Mouse (Mus musculus): ENCODE measurements around the gene Lin52.

Lin52 gene

DNA sequence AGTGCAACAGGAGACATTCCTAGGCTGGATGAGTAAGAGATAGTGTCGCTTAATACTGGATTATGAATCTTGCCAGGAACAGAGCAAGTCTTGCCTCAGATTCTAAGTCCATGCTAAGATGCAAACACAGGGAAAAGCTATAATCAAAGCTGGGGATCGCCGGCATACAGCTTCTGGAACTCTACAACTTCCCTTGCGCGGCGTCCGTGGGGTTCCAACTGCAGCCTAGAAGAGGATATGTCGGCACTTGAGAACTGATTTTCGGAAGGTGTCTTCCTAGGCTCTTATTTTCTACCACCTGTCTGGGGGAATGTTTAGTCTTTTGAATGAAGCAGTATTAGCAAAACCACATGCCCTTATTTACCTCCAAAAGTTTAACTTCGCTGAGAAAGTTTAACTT is 1.3 kb upstream of the Lin52 start:
- TF ChIP-seq GATA4 (IDR thresholded peaks at IDR 0.05; ENCODE audit: insufficient replicate concordance, low read length): no peak

DNA sequence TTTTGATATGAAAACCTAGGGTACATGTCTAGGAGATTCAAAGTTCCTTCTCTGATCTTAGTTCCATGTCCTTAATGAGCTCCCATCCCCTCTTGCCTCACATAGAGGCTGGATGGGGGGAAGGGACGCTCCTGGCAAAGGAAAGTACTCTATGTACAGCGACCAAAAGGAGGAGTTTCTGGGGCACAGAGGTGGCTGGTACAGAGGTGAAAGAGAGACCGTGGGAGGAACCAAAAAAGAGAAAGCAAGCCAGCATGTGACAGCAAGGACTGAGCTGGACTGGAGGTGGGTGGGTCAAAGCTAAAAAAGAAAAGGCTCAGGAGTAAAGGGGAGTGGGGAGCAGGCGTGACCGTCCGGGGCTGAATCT is 888 bp upstream of the Lin52 start:
- TF ChIP-seq GATA4 (IDR thresholded peaks at IDR 0.05; ENCODE audit: insufficient replicate concordance, low read length): no peak

DNA sequence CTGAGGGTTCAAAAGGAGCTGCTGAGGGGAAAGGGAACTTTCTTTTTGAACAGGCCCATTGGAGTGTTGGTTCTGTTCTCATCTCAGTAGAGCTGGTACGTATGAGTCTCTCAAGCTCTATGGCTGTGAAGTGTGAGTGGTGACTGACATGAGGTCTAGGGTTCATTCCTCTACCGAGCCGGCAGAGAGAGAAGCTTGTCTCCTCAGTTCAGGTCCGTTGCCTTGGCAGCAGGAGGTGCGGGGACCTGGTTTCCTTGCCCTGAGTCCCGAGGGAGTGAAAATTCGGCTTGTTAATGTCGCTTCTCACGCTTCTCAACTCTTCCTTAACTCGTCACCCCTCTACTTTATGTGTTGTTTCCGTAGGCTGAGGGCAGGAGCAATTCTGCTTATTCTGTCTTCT is 579 bp downstream of the Lin52 start:
- TF ChIP-seq GATA4 (IDR thresholded peaks at IDR 0.05; ENCODE audit: insufficient replicate concordance, low read length): no peak

DNA sequence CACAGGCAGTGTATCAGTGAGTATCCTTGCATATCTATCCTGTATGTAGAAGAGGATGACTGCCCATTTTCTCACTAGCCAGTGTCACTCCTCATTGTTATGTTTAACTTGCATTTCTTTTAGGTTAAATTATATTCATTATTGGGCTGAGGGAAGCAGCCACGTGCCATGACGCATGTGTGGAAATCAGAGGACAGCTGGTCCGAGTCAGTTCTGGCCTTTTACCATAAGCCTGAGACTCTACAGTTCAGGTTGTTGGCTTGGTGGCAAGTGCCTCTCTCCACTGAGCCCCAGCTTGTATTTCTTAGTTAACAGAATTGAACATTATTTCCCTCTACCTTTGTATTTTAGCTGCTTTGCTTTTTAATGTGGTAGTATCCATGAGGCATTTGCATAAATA is 5.7 kb downstream of the Lin52 start:
- TF ChIP-seq GATA4 (IDR thresholded peaks at IDR 0.05; ENCODE audit: insufficient replicate concordance, low read length): no peak

DNA sequence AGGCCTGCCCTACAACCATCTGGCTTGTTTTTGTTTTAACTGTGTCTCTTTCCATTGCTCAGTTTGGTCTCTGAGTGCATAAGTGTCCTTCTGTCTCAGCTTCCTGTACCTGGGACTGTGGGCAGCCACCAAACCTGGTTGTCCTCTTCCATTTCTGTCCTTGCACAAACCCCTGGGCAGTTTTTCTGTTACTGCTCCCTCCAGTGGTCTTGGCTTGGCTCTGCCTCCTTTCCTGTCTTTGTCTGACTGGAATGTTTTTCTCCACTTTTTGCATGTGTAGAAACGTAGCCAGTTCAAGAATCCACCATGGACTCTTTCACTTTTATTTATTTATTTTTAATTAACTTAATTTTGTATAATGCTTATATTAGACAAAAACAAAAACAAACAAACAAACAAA is 8.6 kb downstream of the Lin52 start:
- no peak for TF ChIP-seq GATA4 (IDR thresholded peaks at IDR 0.05; ENCODE audit: insufficient replicate concordance, low read length)

DNA sequence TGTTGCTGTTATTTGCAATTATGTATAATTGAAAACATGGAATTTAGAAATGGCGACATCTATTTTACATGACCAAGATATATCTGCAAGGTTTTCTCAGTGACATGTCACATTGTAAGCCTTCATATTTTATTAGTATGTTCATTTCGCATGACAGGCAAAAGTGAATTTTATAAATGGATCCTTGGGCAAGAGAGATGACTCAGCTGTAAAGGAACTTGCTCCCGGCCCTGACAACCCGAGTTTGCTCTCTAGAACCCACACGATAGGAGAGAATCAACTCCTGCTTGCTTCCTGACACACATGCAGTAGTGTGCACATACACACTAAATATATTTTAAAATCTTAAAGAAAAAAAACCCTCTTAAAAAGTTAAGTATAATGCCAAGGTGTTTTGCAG is 10.2 kb downstream of the Lin52 start:
- no peak for TF ChIP-seq GATA4 (IDR thresholded peaks at IDR 0.05; ENCODE audit: insufficient replicate concordance, low read length)

DNA sequence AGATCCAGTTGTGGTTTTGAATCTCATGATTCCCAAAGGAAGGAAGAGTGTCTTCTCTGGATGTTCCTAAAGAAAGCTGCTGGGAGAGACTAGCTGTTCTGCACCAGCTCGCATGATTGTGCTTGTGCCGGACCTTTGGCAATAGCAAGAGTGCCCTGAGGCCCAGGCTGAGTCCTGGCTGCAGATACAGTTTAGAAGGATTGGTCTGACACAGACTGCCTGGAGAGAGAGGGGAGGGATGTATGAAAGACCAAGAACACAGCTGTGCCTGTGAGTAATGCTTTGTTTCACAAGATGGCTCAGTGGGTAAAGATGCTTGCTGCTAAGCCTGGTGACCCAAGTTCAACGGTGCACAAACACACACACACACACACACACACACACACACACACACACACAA is 11.6 kb downstream of the Lin52 start:
- no peak for TF ChIP-seq GATA4 (IDR thresholded peaks at IDR 0.05; ENCODE audit: insufficient replicate concordance, low read length)

DNA sequence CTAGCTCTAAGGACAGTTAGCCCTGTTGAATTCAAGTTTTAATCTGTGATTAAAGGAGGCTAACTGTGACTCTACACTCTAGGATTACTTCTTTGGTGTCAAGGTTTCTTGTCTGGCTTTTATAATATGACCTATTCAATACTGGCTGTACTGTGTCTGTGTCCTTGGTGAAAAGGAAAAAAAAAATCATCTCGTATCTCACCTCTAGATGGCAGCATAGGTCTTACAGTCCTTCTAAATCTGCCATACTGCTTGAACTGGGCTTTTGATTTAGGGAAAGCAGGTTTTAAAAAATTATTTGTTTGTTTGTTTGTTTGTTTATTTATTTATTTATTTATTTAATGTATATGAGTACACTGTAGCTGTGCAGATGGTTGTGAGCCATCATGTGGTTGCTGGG is 17.5 kb downstream of the Lin52 start:
- TF ChIP-seq GATA4 (IDR thresholded peaks at IDR 0.05; ENCODE audit: insufficient replicate concordance, low read length): no peak

DNA sequence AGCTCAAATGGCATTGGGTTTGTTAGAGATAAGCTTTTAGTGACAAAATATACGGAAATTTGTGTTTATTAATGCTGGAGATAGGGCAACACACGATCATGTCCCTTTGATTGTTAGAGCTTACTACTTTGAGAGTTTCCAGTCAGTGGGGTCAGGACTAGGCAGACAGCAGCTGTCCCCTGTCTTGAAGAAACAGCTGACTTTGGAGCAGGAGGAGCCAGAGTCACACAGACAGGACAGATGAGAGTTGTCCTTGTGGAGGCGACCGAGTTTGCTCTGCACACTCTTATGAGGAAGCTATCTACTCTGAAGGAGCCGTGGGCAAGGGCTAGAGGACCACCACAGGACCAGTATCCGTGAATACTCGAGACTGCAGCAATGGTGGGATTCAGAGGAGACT is 27.7 kb downstream of the Lin52 start:
- TF ChIP-seq GATA4 (IDR thresholded peaks at IDR 0.05; ENCODE audit: insufficient replicate concordance, low read length): no peak

DNA sequence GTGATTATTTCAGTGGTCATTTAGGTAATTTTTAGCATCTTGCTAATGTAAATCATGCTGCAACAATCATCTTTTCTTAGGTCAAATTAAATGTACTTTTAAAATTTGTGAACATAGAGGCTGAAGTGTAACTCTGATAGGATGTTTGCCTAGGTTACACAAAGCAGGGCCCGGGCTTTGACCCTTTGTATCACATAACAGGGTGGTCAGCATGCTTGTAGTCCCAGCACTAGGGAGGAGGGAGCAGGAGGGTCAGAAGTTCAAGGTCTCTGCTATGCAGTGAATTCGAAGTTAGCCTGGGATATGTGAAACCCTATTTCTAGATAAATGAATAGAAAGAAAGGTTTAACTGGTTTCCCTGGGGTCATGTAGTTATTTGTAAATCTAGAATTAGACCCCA is 30.0 kb downstream of the Lin52 start:
- no peak for TF ChIP-seq GATA4 (IDR thresholded peaks at IDR 0.05; ENCODE audit: insufficient replicate concordance, low read length)

DNA sequence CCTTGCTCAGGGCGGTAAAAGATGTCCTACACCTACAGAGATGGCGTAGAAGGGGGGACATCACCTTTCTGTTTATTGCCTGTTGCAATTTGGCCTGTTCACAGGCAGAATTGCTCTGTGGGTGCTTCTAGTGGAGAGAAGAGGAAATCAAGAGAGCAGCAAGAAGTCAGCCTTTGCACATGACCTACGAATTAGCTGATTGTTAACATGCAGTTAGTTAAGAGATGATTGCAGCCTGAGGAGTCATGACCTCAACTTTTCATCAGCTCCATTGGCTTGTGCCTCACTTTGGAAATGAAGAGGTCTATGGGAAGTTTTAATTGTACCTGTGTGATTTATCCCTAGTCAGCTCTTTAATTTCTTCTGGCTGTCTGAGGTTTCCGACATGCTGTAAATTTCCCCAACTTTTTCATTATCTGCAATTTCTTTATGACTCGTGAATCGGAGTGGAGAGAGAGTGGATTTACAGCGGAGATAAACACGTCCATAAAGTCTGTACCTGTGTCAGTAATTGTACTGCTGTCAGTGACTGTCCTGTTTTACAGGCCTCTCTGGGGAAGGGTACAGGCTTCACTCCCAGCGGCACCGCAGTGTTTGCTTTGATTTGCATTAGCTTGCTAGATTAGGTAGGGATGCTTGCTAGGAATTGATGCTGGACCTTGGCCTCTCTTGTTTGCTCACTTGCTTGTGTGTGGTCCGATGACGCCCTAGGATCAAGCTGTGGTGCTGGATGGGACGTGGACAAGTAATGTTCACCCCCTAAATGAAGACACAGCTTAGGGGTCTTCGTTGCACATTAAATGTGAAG is 31.8 kb downstream of the Lin52 start:
- no peak for TF ChIP-seq GATA4 (IDR thresholded peaks at IDR 0.05; ENCODE audit: insufficient replicate concordance, low read length)

DNA sequence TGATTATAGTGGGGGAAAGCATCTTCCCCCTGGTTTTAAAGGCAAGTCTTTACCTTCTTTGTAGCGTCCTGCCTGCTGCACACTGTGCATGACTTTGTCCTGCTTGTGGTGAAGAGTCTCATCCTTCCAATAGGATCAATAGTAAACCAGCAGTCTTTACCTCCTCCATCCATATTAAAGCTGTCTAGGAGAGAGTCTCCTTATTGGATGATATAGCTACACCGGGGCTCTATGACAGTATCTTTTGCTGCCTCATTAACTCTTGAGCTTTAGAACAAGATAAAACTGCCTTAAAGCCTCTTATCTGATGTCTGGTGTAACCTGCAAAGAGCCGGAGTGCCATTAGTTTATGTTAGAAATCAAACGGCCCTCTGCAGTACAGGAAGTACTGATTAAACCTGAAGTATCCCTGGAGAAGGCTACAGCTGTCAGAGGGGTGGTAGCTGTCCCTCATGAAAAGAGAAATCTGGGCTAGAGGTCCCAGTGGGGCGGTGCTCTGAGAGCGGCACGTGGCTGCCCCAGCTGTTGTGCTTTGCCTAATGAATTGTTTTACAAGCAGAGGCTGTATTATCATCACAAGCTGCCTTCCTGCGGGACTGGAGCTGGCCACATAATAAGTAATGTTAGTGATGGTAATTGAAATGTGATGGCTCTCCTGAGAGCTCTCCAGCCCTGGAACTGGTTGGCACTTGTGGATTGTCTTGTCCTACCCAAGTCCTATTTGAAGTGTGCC is 36.3 kb downstream of the Lin52 start:
- TF ChIP-seq GATA4 (IDR thresholded peaks at IDR 0.05; ENCODE audit: insufficient replicate concordance, low read length): no peak

DNA sequence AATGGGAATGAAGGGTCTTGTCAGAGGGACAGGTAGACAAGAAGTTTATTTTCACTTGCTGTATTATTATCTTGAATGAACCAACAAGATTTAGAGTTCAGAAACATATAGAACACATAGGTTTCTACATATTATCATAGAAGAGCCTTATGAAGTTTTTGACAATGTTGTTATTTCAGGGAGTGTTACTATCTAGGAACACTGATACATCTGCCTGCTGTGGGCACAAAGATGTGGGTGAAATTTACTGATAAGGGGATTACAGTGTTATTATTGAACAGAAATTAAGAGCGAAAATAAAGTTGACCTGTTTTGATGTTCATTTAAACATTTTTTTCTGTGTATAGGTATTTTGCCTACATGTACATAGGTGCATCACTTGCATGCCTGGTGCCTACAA is 45.6 kb downstream of the Lin52 start:
- TF ChIP-seq GATA4 (IDR thresholded peaks at IDR 0.05; ENCODE audit: insufficient replicate concordance, low read length): no peak

DNA sequence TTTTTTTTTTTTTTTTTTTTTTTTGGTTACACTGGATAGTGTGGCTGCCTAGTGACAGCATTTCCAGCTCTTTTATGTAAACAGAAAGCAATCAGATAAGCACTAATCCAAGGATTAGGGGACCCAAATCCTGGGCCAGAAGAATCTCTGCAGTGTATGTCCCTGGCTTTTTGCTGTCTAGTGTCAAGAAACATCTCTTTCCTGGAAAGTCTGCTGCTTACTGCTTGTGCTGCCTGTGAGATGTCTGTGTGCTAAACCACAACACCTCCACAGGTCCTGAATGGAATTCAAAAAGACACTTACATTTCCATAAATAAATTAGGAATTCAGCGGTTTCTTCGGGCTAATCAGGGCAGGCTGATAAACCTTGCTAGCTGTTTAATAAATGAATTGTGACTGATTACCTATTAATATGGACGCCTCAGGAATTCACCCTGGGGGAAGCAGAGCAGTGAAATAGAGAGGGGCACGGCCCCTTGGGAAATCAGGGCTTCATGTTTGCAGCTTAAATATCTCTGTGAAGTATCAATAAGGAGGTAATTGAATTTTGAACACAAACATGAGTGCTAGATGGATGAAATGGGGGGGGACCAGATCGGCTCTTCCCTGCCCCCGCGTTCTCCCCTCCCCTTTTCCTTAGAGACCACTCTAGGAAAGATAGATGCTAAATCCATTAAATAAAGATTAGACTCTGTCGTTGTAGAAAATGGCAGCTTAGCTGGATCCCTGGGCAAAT is 49.5 kb downstream of the Lin52 start:
- TF ChIP-seq GATA4 (IDR thresholded peaks at IDR 0.05; ENCODE audit: insufficient replicate concordance, low read length): no peak

DNA sequence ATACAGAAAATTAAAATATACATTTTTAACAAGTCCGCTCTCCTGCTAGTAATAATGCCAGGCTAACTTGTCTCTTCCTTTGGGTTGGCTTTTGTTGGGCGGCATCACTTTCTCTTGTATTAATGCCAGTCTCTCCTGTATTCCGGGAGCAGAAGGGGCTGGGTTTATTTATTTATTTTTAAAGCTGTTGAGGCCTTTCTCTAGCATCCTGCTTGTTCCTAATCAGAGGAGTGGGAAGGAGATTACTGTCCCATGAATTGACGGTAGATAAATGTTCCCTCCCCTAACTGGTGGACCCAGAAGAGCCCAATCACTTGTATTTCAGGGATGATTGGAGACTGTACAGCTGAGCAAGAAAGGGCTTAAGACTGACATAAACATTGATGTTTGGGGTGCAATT is 50.1 kb downstream of the Lin52 start:
- no peak for TF ChIP-seq GATA4 (IDR thresholded peaks at IDR 0.05; ENCODE audit: insufficient replicate concordance, low read length)

DNA sequence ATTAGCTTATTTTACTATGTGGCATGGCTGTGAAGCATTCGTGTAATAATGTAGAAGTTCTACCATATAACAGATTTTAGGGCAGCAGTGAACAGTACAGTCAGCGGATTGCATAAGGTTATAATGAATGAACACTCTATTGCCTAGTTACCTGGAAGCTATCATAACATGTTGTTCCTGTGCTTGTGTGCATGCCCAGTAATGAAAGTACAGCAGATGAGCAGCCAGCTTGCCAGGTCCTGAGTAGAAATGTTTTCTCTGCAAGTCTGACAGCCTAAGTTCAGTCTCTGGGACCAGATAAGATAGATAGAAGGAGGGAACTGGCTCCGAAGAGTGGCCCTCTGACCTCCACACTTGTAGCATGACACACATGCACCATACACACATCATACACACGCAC is 55.6 kb downstream of the Lin52 start:
- no peak for TF ChIP-seq GATA4 (IDR thresholded peaks at IDR 0.05; ENCODE audit: insufficient replicate concordance, low read length)

Data from liver, adult (tissue).